ENCODE assay signal across 8 mouse cellular contexts in genomic region chr3:98381677-98382245, GRCm38 (mm10). TPM values are rescaled to one million over a fixed set of nuclear protein-coding genes. Genes with fewer than 3 reads are reported as not detected.
A peak's percentile ranks its signal among the peaks of the same experiment; 100 is the strongest.
DNase-seq lines count a peak whose midpoint lies in the region; ATAC-seq and TF ChIP-seq lines count a peak whose summit lies in the region.

No protein-coding gene starts in this region.

- 6% methylated on average over 17 of the region's 17 CpGs for WGBS in kidney, adult 2 months
- 7% methylated on average over 17 of the region's 17 CpGs for WGBS in hindbrain, embryonic 10.5 days
- 6% methylated on average over 17 of the region's 17 CpGs for WGBS in midbrain, embryonic 12.5 days

- ATAC-seq in midbrain, embryonic 12.5 days (ENCODE audit: low FRiP score, low read depth), result peak; percentile 17

- peak overlapping the region; percentile 75 for H3K27ac ChIP-seq in kidney, adult 2 months (ENCODE audit: insufficient read depth, low read depth, low read length)
- H3K27ac ChIP-seq in hindbrain, embryonic 10.5 days, result peak overlapping the region; percentile 95
- peak overlapping the region; percentile 90; the same call in 1 of the 2 replicates for H3K27ac ChIP-seq in midbrain, embryonic 12.5 days (replicated peaks)

- H3K36me3 ChIP-seq in kidney, adult 2 months (ENCODE audit: control insufficient read depth, insufficient read depth, low read length), result no peaks in the 10 kb centered on the region
- no peaks in the 10 kb centered on the region for H3K36me3 ChIP-seq in hindbrain, embryonic 10.5 days
- H3K36me3 ChIP-seq in midbrain, embryonic 12.5 days, result no peaks in the 10 kb centered on the region

- H3K9ac ChIP-seq in midbrain, embryonic 12.5 days (replicated peaks), result peak overlapping the region; percentile 92

- H3K4me3 ChIP-seq in kidney, adult 2 months (ENCODE audit: insufficient read depth, low read depth, low read length), result peak overlapping the region; percentile 83
- H3K4me3 ChIP-seq in hindbrain, embryonic 10.5 days, result peak overlapping the region; percentile 88
- peak overlapping the region; percentile 89 for H3K4me3 ChIP-seq in midbrain, embryonic 12.5 days

- TF ChIP-seq CTCF in kidney, adult 2 months (conservative IDR thresholded peaks at IDR 0.05; ENCODE audit: insufficient read depth, insufficient read length, low read depth, low read length), result peak; percentile 37
- TF ChIP-seq CTCF in brain, embryonic 14.5 days (IDR thresholded peaks at IDR 0.05; ENCODE audit: borderline replicate concordance, extremely low read depth, insufficient read depth, insufficient read length), result peak; percentile 41; the same call in 1 of the 2 replicates

- H3K4me1 ChIP-seq in kidney, adult 2 months (ENCODE audit: control insufficient read depth, insufficient read depth, low read length), result peaks cover 30% of the 10 kb centered on the region; the same call in 1 of the 2 replicates
- peaks cover 35% of the 10 kb centered on the region for H3K4me1 ChIP-seq in hindbrain, embryonic 10.5 days (replicated peaks)
- H3K4me1 ChIP-seq in midbrain, embryonic 12.5 days, result peaks cover 16% of the 10 kb centered on the region

- DNase-seq in kidney, adult 2 months, result peak; percentile 29
- DNase-seq in kidney, adult 8-10 months, result no peak
- peak; percentile 54 for DNase-seq in brain, embryonic 14.5 days (ENCODE audit: low read depth)
- DNase-seq in hindbrain, embryonic 10.5 days (ENCODE audit: low spot score), result no peak
- no peak for DNase-seq in urinary bladder, adult 2 months (ENCODE audit: low spot score)
- no peak for DNase-seq in layer of hippocampus, adult 9-11 months
- DNase-seq in layer of hippocampus, postnatal 25 days (ENCODE audit: extremely low spot score in 1 of 2, low spot score in 1 of 2), result no peak

- H3K27me3 ChIP-seq in kidney, adult 2 months (replicated peaks; ENCODE audit: control insufficient read depth, insufficient read depth, low read length), result no peaks in the 10 kb centered on the region
- H3K27me3 ChIP-seq in hindbrain, embryonic 10.5 days (ENCODE audit: insufficient read depth, poor library complexity, severe bottlenecking), result peaks cover 3% of the 10 kb centered on the region; the same call in 1 of the 2 replicates
- H3K27me3 ChIP-seq in midbrain, embryonic 12.5 days, result no peaks in the 10 kb centered on the region

- H3K9me3 ChIP-seq in hindbrain, embryonic 10.5 days, result no peaks in the 10 kb centered on the region
- no peaks in the 10 kb centered on the region for H3K9me3 ChIP-seq in midbrain, embryonic 12.5 days

- peak overlapping the region; percentile 87 for H3K4me2 ChIP-seq in midbrain, embryonic 12.5 days (replicated peaks)

- no peak for TF ChIP-seq POLR2A in kidney, adult 2 months (IDR thresholded peaks at IDR 0.05; ENCODE audit: low read depth, low read length)
- no peak for TF ChIP-seq POLR2A in brain, embryonic 14.5 days (IDR thresholded peaks at IDR 0.05; ENCODE audit: borderline replicate concordance, extremely low read depth, insufficient read depth, insufficient read length, poor library complexity, severe bottlenecking)

RNA-seq across cellular contexts. Expression of gene Zfp697, which starts 0.5 kb away (rescaled TPM):
- polyA plus RNA-seq in kidney, adult 2 months (2012; rRNA removed), result 14.7 and 16.2 TPM in 2 replicates
- 16.6 and 27.2 TPM in 2 replicates for polyA plus RNA-seq in brain, embryonic 14.5 days (2012; rRNA removed)
- polyA plus RNA-seq in hindbrain, embryonic 10.5 days (2016; fragmentation: Nextera tagmentation; extraction: Ambion mirVana), result 6.6 and 8.0 TPM in 2 replicates
- 9.9 and 10.1 TPM in 2 replicates for polyA plus RNA-seq in midbrain, embryonic 12.5 days (2016; fragmentation: Nextera tagmentation; extraction: Ambion mirVana)
- polyA plus RNA-seq in urinary bladder, adult 2 months (2012; rRNA removed), result 1.9 TPM in 2 replicates
- 10 to 100 TPM; 24.0 to 27.7 TPM for total RNA-seq in layer of hippocampus, postnatal 25 days (2021)

RNA-seq across cellular contexts. Expression of gene Phgdh, which starts 42.0 kb away (rescaled TPM):
- polyA plus RNA-seq in kidney, adult 2 months (2012; rRNA removed), result 47.1 and 54.5 TPM in 2 replicates
- 119 and 137 TPM in 2 replicates for polyA plus RNA-seq in brain, embryonic 14.5 days (2012; rRNA removed)
- polyA plus RNA-seq in hindbrain, embryonic 10.5 days (2016; fragmentation: Nextera tagmentation; extraction: Ambion mirVana), result 345 and 380 TPM in 2 replicates
- polyA plus RNA-seq in midbrain, embryonic 12.5 days (2016; fragmentation: Nextera tagmentation; extraction: Ambion mirVana), result 257 and 278 TPM in 2 replicates
- 14.2 and 15.8 TPM in 2 replicates for polyA plus RNA-seq in urinary bladder, adult 2 months (2012; rRNA removed)
- 10 to 100 TPM; 67.5 to 79.6 TPM for total RNA-seq in layer of hippocampus, postnatal 25 days (2021)

Comparison
In these comparisons a context has a peak if more than half of its experiments do, and no peak if none do; other contexts are left out.
1. DNase-seq: peak in kidney, adult 2 months (single experiment) and brain, embryonic 14.5 days (single experiment); none in kidney, adult 8-10 months (0 of 2), hindbrain, embryonic 10.5 days (single experiment), urinary bladder, adult 2 months (single experiment), layer of hippocampus, adult 9-11 months (single experiment) and layer of hippocampus, postnatal 25 days (0 of 2).
2. Peak in every context shown above with its lines, with median percentiles within 50 percentile points of each other: H3K27ac ChIP-seq and H3K4me3 ChIP-seq.